Mouse (Mus musculus) heart, adult 11 months (tissue): ENCODE results near the gene Dusp5.
A peak's percentile ranks its signal among the peaks of the same experiment; 100 is the strongest.
"Not testable (repeated sequence)": the region's sequence is repeated elsewhere in the genome, so short reads cannot be mapped to it uniquely, and the experiment has no call there.

Source experiments
- DNase-seq: peaks from one replicate; pipeline ENCODE4 v3.0.0; 2022

The Dusp5 gene

GRCm38 (mm10) chr19:53528752-53529454 lies at the start of gene Dusp5:
TSS of gene Dusp5 (plus strand) at chr19:53529109.
- DNase-seq: peak; percentile 99

DNA sequence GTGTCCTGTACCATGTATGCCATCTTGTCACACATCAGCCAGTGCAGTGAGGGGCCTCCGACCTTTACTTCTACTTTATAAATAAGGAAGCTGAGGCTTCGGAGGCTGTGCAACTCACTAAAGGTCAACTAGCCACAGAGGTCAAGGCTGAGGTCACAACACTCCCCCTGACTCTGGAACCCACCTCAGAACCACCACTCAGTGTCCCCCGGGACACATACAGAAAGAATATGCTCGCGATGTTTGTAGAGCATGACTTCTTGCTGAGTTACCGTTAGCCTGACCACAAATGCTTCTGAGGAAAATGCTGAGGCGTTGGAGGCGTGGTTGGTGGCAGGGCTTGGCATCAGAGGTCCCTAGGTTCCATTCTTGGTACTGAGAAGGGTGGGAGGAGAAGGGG lies 49.3 kb upstream of the Dusp5 start:
- DNase-seq: no peak

DNA sequence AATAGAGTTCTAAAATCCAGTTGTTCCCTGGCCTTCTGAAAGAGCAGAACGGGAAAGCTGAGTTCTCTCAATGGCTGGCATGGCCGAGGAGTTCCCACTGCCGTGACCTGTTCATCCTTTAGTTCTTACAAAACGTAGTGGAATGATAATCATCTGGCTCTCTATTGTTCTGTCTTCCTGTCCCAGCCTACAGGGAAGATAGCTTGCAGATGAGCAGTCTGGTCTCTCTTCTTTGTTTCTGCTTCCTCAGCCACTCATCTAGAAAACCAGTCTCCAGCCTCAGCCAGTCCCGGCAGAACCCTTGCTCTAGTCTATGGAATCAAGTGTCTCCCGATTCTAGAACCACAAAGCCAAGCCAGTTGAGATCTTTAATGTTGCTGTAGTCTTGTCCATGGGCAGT lies 46.8 kb upstream of the Dusp5 start:
- DNase-seq: no peak

DNA sequence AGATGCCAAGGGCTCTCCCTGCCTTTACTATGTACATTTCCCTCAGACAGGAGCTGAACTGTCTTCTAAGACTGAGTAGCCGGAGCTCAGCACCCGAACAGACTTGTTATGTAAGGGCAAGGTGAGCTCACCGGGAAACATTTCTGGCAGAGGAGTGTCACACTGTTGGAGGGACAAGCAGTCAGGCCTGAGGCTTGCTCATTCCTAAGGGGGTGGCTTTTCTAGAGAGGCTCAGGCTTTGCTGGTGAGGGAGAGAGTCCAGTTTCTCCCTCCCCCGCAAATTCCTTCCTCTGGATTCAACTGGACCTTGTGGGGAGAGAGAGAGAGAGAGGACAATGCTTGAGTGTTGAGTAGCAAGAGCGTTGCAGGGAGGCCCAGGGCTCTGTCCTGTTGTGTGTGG lies 46.4 kb upstream of the Dusp5 start:
- DNase-seq: no peak

DNA sequence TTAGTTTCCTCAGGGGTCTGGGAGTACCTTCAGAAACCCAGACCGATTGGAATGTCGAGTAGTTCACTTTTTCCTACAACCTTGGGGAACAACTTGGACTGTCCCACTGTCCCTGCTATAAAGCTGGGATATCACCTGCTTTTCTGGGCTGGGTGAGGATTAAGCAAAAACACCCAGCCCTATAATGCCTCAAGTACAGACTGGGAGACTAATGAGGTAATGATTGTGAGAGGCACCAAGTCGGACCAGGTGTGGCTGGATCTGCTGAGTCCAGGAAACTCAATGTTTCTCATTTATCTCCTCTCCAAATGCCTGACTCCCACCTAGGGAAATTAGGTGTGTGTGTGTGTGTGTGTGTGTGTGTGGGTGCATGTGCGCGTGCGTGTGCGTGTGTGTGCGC lies 44.9 kb upstream of the Dusp5 start:
- no peak for DNase-seq

GRCm38 (mm10) chr19:53484918-53485317 lies 44.0 kb upstream of the Dusp5 start:
- DNase-seq: no peak

- DNase-seq: no peak
Measured at GRCm38 (mm10) chr19:53489187-53489586, 39.7 kb upstream of the Dusp5 start.

- no peak for DNase-seq
Measured at GRCm38 (mm10) chr19:53489910-53490309, 39.0 kb upstream of the Dusp5 start.

GRCm38 (mm10) chr19:53490898-53491297 lies 38.0 kb upstream of the Dusp5 start:
- DNase-seq: no peak

- DNase-seq: no peak
Measured at GRCm38 (mm10) chr19:53492528-53492927, 36.4 kb upstream of the Dusp5 start.

- DNase-seq: peak; percentile 96
Measured at GRCm38 (mm10) chr19:53493866-53494265, 35.0 kb upstream of the Dusp5 start.

DNA sequence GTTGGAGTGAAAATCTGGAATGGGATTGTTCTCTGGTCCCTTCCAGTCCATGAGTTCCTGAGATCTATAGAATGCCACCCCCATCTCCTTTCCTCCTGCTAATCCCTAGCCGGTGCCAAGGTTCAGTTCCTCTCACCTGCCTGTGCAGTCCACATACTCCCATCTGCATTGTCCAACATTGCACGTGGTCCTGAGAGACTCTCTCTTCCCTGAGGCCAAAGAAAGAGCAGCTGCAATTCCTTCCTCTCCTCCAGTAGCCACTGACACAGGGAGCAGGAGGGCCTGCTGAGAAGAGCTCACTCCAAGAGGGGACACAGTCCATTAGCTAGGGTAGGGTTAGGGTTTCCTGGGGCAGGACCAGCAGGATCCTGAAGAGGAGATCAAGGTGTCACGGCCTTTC lies 31.0 kb upstream of the Dusp5 start:
- DNase-seq: no peak

GRCm38 (mm10) chr19:53499049-53499448 lies 29.9 kb upstream of the Dusp5 start:
- DNase-seq: no peak

- DNase-seq: no peak
Measured at GRCm38 (mm10) chr19:53499451-53499940, 29.4 kb upstream of the Dusp5 start.

GRCm38 (mm10) chr19:53500298-53501006 lies 28.5 kb upstream of the Dusp5 start:
- DNase-seq: peak; percentile 96

- not testable (repeated sequence) for DNase-seq
Measured at GRCm38 (mm10) chr19:53501239-53501638, 27.7 kb upstream of the Dusp5 start.

- DNase-seq: no peak
Measured at GRCm38 (mm10) chr19:53501765-53502164, 27.1 kb upstream of the Dusp5 start.

DNA sequence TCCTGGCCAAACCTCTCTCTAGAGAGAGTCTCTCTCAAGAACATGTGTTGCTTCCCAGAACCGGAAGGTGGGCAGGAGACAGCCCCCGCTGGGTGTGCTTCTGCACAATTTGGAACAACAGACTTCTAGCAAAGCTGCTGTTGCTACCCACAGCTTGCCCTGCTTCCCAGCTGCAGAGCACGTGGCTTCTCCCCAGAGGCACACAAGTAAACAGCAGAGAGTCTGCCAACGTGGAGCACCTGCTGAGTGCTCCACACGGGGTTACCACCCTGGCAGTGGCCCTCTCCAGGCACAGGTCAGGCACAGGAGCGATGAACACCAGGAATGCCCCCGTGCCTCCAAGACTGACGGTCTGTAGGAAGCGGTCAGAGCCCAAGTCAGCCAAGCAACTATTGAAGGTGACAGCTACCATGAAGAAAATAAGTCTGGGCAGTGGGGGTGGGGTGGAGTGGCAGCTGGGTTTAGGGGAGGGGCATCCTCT lies 26.0 kb upstream of the Dusp5 start:
- no peak for DNase-seq

DNA sequence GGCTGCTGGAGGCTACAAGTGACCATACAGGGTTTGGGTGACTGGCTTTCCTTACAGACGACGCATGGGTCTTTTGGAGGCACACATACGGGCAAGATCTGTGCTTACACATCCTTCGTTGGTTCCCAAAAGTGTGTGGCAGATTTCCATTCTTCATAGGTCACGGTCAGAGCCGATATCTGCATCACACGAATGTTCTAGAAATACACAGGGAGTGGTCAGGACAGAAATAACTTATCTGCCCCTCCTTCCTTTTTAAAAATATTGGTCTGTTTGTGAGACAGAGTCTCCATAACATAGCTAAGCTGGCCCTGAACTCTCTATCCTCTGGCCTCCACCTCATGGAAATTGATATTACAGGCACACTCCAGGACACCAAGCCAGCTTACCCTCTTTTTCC lies 24.7 kb upstream of the Dusp5 start:
- no peak for DNase-seq

- DNase-seq: no peak
Measured at GRCm38 (mm10) chr19:53505728-53506127, 23.2 kb upstream of the Dusp5 start.

DNA sequence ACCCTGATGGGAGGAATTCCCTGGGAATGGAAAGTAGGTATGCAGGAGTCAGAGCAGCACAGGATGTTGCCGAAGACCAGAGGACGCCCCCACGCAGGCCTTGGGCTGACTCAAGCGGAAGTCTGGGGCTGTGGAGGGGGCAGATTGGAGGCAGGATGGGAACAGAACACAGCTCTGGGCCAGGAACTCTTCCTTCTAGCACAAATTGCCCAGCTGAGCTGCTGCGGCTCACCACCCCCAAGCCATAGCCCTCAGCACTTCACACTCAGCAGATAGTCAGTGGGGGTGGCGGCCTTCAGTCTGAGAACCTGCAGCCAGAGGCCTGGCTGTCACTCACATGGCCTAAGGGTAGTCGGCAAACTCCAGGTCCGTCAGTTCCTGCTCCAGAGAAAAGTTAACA lies 21.4 kb upstream of the Dusp5 start:
- peak; percentile 95 for DNase-seq

- DNase-seq: no peak
Measured at GRCm38 (mm10) chr19:53511244-53511934, 17.5 kb upstream of the Dusp5 start.

DNA sequence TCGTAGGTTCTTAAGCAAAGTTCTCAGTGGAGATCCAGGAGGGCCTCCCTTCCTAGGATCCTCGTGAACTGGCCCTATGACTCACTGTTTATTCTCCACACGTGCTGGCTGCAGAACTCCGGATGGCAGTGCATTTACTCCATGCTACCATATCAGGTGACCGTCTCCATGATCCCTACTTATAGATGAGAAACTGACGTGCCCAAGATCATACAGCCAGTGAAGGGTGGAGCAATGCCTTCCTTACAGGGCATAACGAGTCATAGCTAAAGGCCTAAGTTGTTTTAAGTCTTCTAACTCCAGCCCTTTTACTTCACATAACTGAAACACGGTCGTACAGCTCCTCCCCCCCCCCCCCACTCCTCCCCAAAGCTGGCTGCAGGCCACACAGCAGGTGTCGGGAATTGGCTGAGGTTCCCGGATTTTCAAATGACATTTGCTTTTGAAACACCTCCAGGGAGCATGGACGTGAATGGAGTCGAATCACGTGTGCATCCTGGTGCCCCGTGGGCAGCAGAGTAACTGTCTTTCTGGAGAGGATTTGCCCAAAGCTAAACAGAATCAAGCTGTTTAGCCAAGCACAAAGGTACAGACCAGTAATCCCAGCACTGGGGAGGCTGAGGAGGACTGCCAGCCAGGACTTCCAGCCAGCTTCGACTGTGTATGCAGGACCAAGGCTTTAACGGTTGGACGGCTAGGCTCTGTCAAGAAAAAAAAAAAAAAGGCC lies 11.4 kb upstream of the Dusp5 start:
- DNase-seq: no peak
